Mouse (Mus musculus): ENCODE measurements around the gene Sccpdh.

The Sccpdh gene

DNA sequence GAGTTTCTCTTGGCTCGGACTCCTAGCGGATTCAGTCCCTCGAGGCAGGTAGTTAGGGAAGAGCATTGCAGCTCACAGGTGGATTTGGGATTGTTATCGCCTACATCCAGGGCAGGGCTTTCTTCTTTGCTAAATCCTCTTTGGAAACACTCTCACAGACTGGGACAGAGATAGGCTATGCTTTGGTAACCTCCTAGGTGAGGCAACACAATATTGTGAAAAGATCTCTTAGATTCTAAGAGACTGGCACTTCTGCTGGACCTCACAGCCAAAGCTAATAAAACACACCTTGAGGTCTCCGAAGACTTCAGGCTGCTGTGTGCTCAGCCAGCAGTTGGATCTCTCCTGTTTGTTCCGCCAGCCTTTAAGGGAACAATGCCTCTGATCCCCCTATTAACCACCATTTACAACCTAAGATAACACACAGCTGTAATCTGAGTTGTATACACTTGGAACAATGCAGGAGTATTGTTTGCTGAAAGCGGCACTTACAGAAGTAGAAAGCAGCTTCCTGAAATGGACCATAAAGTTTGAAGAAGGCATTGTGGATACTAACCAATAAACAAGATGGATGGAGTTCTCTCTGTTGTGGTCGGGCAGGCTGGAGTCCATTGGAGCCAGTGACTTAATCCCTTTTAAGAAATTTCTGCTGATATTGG, 54.9 kb downstream of the Sccpdh start:
- no peak for ATAC-seq (ENCODE audit: insufficient number of reproducible peaks, low FRiP score, low TSS enrichment)

DNA sequence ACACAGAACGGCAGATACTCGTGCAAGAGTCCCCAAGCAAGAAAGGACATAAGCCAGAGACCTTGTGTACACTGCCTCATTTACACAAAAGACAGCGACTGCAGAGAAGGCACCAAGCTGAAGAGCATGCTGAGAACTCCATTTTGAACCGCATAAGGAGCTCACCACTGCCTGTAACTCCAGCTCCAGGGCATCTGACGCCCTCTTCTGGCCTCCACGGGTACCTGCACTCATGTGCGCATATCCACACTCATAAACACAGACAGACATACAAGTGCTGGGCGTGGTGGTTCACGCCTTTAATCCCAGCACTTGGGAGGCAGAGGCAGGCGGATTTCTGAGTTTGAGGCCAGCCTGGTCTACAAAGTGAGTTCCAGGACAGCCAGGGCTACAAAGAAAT, 60.7 kb downstream of the Sccpdh start:
- ATAC-seq (ENCODE audit: insufficient number of reproducible peaks, low FRiP score, low TSS enrichment): no peak

DNA sequence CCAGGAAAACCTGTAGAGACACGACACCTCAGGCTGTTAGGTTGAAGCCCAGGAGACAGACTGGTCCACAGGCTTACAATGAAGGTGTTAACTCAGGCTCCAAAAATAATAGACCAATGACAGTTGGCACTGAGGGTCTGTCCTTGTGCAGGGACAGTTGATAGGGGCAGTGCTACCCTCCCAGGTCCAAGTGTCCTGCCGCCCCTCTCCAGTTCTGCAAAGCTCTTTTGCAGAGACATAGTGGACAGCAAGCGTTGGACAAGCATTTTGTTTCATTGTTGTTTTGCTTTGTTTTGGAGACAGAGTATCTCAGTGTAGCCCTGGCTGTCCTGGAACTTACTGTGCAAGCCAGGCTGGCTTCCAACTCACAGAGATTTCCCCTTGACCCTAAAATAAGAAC, 63.4 kb downstream of the Sccpdh start:
- no peak for ATAC-seq (ENCODE audit: insufficient number of reproducible peaks, low FRiP score, low TSS enrichment)

DNA sequence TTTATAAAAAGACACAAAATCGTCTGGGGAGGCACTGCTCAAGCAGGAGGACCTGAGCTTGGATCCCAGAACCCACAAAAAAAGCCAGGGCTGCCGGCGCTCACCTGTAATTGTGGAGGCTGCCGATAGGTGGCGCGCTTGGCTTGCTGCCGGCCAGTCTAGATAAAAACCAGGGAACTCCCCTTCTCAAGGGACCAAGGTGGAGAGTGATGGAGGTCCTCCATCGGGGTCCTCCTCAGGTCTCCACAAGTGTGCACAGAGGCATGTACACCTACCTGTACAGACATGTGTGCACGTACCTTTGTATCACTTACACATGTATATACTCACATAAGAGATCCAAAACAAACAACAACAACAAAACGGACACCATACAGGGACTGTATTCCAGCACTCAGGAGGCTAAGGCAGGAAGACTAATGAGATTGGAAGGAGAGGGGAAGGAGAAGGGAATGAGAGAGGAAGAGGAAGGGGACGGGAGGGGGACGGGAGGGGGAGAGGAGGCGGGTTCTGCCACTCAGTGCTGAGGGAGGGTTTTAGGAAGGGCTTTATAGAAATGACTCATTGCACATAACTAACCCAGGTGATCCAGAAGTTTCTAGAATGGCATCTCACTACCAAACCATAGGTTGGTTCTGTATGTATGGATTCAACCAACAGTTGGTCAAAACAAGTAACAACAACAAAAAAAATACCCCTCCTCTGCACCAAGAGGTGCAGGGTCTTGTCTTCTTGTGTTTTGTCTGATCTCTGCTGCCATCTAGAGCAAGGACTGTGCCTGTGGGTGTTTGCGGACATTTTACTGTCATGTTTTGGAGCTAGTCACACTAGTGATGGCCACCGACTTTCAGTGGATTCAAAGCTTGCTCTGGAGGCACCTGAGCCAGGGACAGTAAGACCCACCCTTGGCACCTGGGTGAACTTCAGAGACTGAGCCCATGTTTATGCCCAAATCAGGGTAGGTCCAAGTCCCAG, 66.8 kb downstream of the Sccpdh start:
- no peak for ATAC-seq (ENCODE audit: insufficient number of reproducible peaks, low FRiP score, low TSS enrichment)

DNA sequence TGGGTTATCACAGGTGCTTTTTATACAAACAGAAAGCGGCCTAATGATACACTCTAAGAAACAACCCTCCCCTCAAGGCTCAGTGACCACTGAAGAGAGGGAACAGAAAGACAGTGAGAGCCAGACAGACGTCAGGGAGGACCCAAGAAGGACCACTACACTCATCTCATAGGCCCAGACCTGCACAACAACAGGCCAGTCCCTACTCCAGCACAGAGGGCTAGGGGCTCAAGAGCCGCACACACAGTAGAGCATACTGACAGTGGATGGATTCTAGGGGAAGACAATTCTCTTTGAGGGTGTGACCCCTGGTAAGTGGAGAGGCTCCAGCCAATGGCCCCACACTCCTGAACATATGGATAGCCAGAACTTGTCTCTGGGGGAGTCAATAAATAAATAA, 68.5 kb downstream of the Sccpdh start:
- no peak for ATAC-seq (ENCODE audit: insufficient number of reproducible peaks, low FRiP score, low TSS enrichment)
